Mouse (Mus musculus) embryonic facial prominence, embryonic 13.5 days (tissue): ENCODE data around the gene Gpr37l1. TPM values are rescaled to one million over a fixed set of nuclear protein-coding genes. Genes with fewer than 3 reads are reported as not detected.
A peak's percentile ranks its signal among the peaks of the same experiment; 100 is the strongest.

Source experiments
- ATAC-seq: fragments of 200-750 bp; cut with Nextera tagmentation; 2 replicates; pipeline ENCODE4 v1.8.0; 2017; ENCODE audit warnings: low read depth; ENCODE audit not compliant: insufficient number of reproducible peaks, insufficient read depth, low FRiP score, low TSS enrichment
- H3K27ac ChIP-seq: fragments of 300-500 bp; sonication (generic); 2 replicates; pipeline ENCODE4 v1.5.1; 2015; ENCODE audit warnings: moderate library complexity, mild to moderate bottlenecking, inconsistent platforms
- H3K27me3 ChIP-seq: fragments of 300-500 bp; sonication (generic); 2 replicates; pipeline ENCODE4 v1.6.1; 2015; ENCODE audit warnings: mild to moderate bottlenecking, inconsistent platforms
- H3K36me3 ChIP-seq: fragments of 300-500 bp; sonication (generic); 2 replicates; pipeline ENCODE4 v1.6.1; 2015; ENCODE audit warnings: mild to moderate bottlenecking, inconsistent platforms
- H3K4me1 ChIP-seq: fragments of 300-500 bp; sonication (generic); 2 replicates; pipeline ENCODE4 v1.6.1; 2015; ENCODE audit warnings: inconsistent platforms
- H3K4me2 ChIP-seq: fragments of 300-500 bp; sonication (generic); 2 replicates; pipeline ENCODE4 v1.6.1; 2015; ENCODE audit warnings: moderate library complexity, mild to moderate bottlenecking, inconsistent platforms
- H3K4me3 ChIP-seq: fragments of 300-500 bp; sonication (generic); 2 replicates; pipeline ENCODE4 v1.5.1; 2015; ENCODE audit warnings: mild to moderate bottlenecking, inconsistent platforms
- H3K9ac ChIP-seq: fragments of 300-500 bp; sonication (generic); 2 replicates; pipeline ENCODE4 v1.6.1; 2015; ENCODE audit warnings: mild to moderate bottlenecking, inconsistent platforms
- H3K9me3 ChIP-seq: fragments of 300-500 bp; sonication (generic); 2 replicates; pipeline ENCODE4 v1.6.1; 2016; ENCODE audit warnings: inconsistent platforms
- WGBS: fragments of 180-500 bp; shearing (Covaris S2); methylation state at CpG from one replicate; pipeline ENCODE4 v1.1.7; 2015; ENCODE audit warnings: mixed read lengths; 5-methylcytosine and 5-hydroxymethylcytosine counted together
- polyA plus RNA-seq: library from polyadenylated mRNA; unstranded; fragments of >200 nt; fragmentation: Nextera tagmentation; extraction: Ambion mirVana; gene quantifications from 2 replicates; pipeline ENCODE4 v1.2.1, GENCODE M21; 2015

Gene Gpr37l1
- polyA plus RNA-seq, 1 experiment from 2014 or later = not detected

DNA sequence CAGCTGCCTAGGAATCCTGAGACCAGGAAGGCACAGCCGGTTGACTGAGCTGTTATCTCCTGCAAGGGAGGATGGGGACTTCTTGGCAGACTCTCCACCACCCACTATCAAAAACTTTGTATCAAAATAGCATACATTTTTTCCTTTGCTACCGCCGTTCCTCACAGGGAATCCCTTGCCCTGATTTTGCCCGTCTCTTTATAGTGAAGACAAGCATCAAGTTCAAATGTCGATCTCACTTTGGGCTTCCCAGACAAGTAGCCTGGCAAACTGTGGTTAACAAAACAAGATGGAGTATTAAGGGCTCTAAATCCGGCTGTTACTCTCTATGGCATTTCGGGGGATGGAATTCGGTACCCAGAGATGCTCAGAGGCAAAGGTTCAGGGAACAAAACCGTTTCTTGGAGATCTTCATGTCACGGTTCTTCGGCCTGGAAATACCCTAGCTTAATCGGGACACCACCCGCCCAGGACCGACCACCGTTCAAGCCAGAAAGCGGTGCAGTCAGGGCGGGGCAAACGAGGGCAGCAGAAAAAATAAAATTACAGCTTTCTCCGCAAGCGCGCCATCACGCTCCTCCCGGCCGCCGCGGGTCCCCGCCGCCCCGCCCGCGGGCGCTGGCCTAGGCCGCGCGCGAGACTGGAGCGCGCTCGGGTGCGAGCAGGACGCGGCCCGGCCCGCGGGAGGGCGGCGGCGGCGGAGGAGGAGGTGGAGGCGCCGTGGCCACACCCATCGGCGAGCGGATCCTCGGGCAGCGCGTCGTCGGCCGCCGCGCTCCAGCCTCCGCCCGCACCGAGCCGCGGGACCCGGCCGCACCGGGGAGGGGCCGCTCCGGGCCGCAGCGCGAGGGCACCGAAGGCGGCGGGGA, 21.2 kb downstream of the Gpr37l1 start, which contains the start of gene Arl8a:
TSS of gene Arl8a (plus strand) at position 748 of the 869 bp plus-strand sequence.
- Histone ChIP-seq H3K9me3 (no peaks in the 10 kb centered on the region), H3K4me1 (peaks cover 35% of the 10 kb centered on the region), H3K9ac (peak within 1 kb of the TSS; percentile 93), H3K27me3 (0 out of 2 replicates have a peak, but pooled peaks cover 4% of the 10 kb centered on the region), H3K36me3 (peaks cover 4% of the 10 kb centered on the region), H3K4me2 (peak within 1 kb of the TSS; percentile 81), H3K4me3 (peak within 1 kb of the TSS; percentile 83), H3K27ac (peak within 1 kb of the TSS; percentile 94)
- under 1% methylated on average over 65 of the region's 78 CpGs for WGBS
- peak; percentile 70 for ATAC-seq

DNA sequence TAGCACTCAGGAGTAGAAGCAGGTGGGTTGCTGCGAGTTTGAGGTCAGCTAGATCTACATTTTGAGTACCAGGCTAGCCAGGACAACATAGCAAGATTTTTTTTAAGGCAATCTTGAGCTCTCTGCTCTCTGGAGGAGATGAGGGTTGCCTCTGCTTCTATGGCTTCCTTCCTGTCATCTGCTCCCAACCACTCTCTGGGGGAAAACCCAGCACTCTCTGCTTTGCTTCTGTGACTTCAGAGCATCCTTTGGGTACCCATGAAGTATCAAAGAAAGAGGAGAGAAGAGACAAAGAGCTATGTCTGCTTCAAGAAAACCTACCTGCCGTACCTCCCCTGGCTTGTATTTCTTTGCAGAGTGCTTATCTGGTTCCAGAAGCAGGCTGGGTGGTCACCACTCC, 23.5 kb downstream of the Gpr37l1 start:
- 81% methylated on average over 2 of the region's 2 CpGs for WGBS
- H3K4me3 ChIP-seq = no peak overlapping the region
- no peak overlapping the region for H3K9ac ChIP-seq
- H3K36me3 ChIP-seq = no peaks in the 10 kb centered on the region
- no peak overlapping the region for H3K27ac ChIP-seq
- H3K27me3 ChIP-seq = 0 out of 2 replicates have a peak, but pooled peaks cover 4% of the 10 kb centered on the region
- no peaks in the 10 kb centered on the region for H3K9me3 ChIP-seq
- ATAC-seq = no peak
- H3K4me2 ChIP-seq = no peak overlapping the region
- peaks cover 22% of the 10 kb centered on the region for H3K4me1 ChIP-seq

DNA sequence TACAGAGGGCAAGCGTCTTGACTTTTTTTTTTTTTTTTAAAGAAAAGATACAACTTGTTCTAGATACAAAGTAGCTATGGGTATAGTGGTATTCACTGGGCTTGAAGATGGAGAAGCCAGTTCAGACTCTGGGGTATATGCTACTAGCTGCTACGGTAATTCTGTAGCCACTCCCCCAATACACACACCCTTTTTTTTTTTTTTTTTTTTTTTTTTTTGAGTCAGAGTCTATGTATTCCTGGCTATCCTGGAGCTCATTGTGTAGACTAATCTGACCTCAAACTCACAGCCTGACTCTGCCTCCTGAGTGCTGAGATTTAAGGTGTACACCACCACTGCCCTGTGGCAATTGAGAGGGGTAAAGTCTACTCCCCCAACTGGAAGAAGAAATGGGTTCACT, 25.0 kb downstream of the Gpr37l1 start:
- no peak overlapping the region for H3K27ac ChIP-seq
- no peak overlapping the region for H3K4me3 ChIP-seq
- no peaks in the 10 kb centered on the region for H3K36me3 ChIP-seq
- no peaks in the 10 kb centered on the region for H3K9me3 ChIP-seq
- no peak for ATAC-seq
- H3K9ac ChIP-seq = no peak overlapping the region
- H3K4me2 ChIP-seq = no peak overlapping the region
- H3K4me1 ChIP-seq = peaks cover 10% of the 10 kb centered on the region; the same call in 1 of the 2 replicates
- H3K27me3 ChIP-seq = 0 out of 2 replicates have a peak, but pooled peaks cover 4% of the 10 kb centered on the region
- 71% methylated on average over 2 of the region's 2 CpGs for WGBS

DNA sequence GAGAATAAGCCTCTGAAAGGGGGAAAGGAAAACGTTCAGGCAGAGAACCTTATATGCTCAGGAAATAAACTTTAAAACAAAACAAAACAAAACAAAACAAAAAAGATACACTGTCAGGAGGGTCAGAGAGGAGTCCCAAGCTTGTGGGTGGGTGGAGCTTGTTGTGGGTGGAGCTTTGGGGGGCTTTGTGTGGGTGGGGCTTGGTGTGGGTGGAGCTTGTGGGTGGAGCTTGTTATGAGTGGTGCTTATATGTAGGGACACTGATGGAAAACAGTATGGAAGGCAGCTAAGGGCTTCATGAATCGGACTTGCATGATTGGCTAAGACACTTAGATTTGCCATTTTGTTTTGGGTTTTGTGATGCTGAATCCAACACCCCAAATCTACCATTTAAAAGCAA, 27.6 kb downstream of the Gpr37l1 start:
- WGBS = 62% methylated on average over 2 of the region's 2 CpGs
- Histone ChIP-seq H3K9me3 (no peaks in the 10 kb centered on the region), H3K9ac (no peak overlapping the region), H3K27me3 (0 out of 2 replicates have a peak, but pooled peaks cover 4% of the 10 kb centered on the region), H3K4me1 (no peaks in the 10 kb centered on the region), H3K4me2 (no peak overlapping the region), H3K27ac (no peak overlapping the region), H3K36me3 (no peaks in the 10 kb centered on the region), H3K4me3 (no peak overlapping the region)
- ATAC-seq = no peak

DNA sequence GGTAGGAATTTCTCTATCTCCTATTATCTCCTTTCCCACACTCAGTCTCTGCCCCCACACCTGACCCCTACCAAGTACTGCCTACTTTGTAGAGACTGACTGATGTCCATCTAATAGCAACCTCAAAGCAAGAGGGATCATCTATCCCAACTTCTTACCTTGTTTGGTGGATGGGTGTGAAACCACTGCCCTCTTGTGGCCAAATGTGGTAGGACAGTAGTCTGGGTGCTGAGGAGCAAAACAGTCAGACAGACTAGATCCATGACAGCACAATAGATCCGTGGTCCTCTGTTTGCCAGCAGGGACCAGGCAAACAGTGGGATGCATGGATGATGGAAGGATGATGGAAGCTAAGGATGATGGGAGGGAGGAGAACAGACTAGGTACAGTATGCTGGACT, 31.0 kb downstream of the Gpr37l1 start:
- Histone ChIP-seq H3K36me3 (no peaks in the 10 kb centered on the region), H3K9ac (no peak overlapping the region), H3K9me3 (no peaks in the 10 kb centered on the region), H3K27ac (no peak overlapping the region), H3K27me3 (no peaks in the 10 kb centered on the region), H3K4me1 (peaks cover 9% of the 10 kb centered on the region), H3K4me3 (no peak overlapping the region), H3K4me2 (no peak overlapping the region)
- 2% methylated on average over 1 of the region's 1 CpGs for WGBS
- ATAC-seq = no peak

DNA sequence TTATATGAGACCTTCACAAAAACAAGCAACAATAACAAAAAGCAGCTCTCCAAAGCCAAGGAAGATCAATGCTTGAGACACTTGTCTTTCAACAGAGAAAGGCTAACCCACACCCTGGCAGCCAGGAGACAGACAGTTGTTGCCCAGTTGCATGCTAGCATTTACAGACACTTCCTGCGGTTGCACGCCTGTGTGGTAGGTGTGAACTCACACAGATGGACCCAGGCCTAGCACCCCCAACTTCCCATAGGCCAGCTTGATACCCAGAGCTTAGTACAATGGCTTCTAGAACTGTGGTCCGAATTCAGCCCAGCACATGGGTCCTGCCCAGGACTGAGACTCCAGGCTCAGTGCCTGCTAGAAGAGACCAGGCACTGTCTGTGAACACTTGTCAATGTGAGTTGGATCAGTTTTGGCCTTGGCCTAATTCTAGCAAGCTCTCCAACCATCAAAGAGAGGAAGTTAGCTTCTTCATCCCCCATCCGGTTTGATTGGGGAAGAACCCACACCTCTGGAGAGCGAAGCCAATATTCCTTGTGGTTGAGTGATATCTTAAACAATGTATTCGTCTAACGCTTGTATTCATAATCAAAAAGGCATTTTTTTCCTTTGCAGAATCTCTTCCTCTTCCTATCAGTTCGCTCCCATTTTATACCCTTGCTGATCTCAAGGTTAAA, 32.2 kb downstream of the Gpr37l1 start:
- WGBS = 84% methylated on average over 8 of the region's 8 CpGs
- no peak overlapping the region for H3K4me2 ChIP-seq

DNA sequence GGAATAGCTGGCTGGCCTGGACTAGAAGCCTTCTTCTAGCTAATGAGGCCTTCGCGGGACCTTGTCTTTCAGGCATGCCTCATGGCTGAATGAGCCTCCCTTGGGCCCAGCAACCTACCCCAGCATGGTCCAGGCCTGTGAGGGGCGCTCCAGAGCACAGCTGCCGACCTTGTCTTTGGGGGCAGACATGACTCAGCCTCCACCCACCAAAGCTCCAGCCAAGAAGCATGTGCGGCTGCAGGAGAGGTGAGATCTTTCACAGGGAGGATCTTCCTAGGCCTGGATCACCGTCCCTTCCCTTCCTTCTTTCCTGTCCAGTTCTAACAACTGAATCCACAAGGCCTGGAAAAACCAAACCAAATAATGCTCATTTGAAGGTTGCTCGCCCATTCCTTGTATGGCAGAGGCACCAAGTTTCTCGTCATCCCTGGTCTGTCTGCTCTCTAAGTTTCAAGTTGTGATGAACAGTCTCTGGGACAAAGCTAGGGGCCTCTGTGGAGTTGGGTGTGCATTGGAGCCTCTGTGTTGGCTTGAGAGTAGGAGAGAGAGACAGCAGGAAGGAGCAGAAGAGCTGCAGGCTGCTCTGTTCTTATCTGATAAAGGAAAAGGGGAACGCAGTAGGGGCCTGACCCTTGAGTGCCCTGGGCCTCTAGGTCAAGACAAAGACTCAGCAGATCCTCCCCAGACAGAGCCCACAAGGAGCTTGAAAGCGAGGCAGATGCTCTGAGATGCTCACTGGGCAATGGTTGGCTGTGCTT, 33.6 kb downstream of the Gpr37l1 start:
- H3K4me2 ChIP-seq = no peak overlapping the region
- ATAC-seq = no peak
- H3K4me1 ChIP-seq = peaks cover 30% of the 10 kb centered on the region

More for the DNA sequence above, 32.2 kb downstream of the Gpr37l1 start:
- Histone ChIP-seq H3K4me1 (peaks cover 17% of the 10 kb centered on the region), H3K36me3 (no peaks in the 10 kb centered on the region), H3K9ac (no peak overlapping the region), H3K27ac (no peak overlapping the region), H3K4me3 (no peak overlapping the region), H3K9me3 (no peaks in the 10 kb centered on the region), H3K27me3 (no peaks in the 10 kb centered on the region)
- no peak for ATAC-seq

DNA sequence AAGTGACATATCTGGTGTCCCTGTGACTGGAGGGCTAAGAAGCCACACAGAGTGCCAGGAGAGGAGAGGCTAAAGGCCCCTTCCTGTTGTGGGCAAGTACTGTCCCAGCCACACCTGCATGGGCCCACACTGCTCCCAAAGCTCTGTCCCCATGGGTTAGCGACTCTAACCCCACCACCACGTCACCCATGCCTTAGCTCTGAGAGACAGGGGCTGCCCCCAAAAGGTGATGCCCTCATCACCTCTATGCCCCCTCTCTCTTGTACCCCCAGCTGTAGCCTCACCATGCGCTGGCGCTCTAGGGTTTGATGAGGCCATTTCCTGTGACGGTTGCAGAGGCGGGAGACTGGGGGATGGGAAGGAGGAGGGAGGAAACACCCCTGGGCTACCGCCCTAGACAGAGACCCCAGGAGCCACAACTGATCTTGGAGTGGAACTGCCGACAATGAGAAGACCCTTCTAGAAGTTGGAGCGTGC, 34.5 kb downstream of the Gpr37l1 start:
- Histone ChIP-seq H3K9me3 (no peaks in the 10 kb centered on the region), H3K4me3 (no peak overlapping the region), H3K27me3 (0 out of 2 replicates have a peak, but pooled peaks cover 6% of the 10 kb centered on the region), H3K27ac (no peak overlapping the region), H3K4me2 (no peak overlapping the region), H3K9ac (no peak overlapping the region), H3K36me3 (no peaks in the 10 kb centered on the region), H3K4me1 (peaks cover 39% of the 10 kb centered on the region)
- no peak for ATAC-seq
- 80% methylated on average over 9 of the region's 9 CpGs for WGBS

More for the DNA sequence above, 33.6 kb downstream of the Gpr37l1 start:
- Histone ChIP-seq H3K36me3 (no peaks in the 10 kb centered on the region), H3K27me3 (0 out of 2 replicates have a peak, but pooled peaks cover 6% of the 10 kb centered on the region), H3K27ac (no peak overlapping the region), H3K9me3 (no peaks in the 10 kb centered on the region), H3K4me3 (no peak overlapping the region), H3K9ac (no peak overlapping the region)
- WGBS = 82% methylated on average over 10 of the region's 10 CpGs

DNA sequence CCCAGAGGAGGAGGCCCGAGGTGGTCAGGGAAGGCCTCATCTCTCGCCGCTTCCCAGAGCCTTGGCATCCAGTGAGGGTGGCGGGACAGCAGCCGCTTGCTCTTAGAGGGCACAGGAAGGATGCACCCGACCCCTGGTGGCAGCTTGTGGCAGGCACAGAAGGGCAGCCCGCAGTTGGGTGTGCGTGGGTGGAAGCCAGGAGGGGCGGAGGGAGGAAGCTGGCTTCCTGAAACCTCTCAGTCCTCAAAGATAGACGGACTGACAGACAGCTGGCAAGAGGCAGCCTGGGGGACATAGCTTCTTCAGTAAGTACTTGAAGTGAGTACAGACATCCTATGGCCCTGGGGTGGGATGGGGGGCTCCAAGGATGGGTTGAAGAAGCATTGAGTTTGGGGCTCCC, 35.0 kb downstream of the Gpr37l1 start, which contains the start of gene Ptpn7:
TSS of gene Ptpn7 (plus strand) at position 228 of the 400 bp plus-strand sequence.
- peaks cover 44% of the 10 kb centered on the region for H3K4me1 ChIP-seq
- no peak for ATAC-seq
- H3K9ac ChIP-seq = no peak within 1 kb of the TSS; the same call in 1 of the 2 replicates
- H3K27ac ChIP-seq = peak within 1 kb of the TSS; percentile 28; the same call in 1 of the 2 replicates
- 42% methylated on average over 10 of the region's 10 CpGs for WGBS
- H3K4me2 ChIP-seq = no peak within 1 kb of the TSS
- H3K36me3 ChIP-seq = no peaks in the 10 kb centered on the region
- H3K27me3 ChIP-seq = 0 out of 2 replicates have a peak, but pooled peaks cover 6% of the 10 kb centered on the region
- H3K9me3 ChIP-seq = no peaks in the 10 kb centered on the region
- H3K4me3 ChIP-seq = no peak within 1 kb of the TSS

DNA sequence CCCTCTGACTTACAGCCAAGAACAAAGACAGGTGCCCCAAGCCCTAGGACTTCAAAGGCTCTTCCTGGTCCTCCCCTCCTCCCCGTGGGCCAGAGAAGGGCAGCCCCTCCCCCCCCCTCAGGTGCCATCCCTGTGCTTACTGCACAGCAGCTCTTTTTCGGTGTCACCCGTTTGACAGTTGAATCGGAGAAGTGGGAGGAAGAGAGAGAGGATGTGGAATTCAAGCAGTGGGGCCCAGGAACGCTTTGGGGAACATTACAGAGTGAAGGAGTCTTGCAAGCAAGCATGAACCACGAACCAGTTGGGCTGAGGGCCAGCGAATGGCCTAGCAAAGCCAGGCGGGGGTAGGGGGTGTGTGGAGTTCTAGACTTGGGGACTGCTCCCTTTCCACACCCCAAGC, 35.9 kb downstream of the Gpr37l1 start:
- peaks cover 53% of the 10 kb centered on the region for H3K4me1 ChIP-seq

DNA sequence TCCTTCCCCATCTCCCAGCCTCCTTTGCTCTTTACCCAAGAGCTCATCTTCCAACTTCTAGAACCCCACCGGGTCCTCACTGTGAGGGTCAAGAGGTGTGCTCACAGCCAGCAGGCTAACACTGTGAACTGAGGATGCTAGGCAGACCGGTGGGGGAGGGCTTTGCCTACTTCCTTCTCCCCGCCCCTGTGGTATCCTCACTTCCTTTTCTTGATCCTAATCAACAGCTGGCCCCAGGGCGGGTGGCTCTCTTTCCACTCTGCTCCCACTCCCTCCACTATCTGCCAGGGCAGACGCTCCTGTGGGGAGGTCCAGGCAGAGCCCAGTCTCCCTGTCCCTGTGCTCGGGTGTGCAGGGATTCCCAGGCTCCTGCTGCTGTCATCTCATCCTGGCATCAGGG, 36.4 kb downstream of the Gpr37l1 start:
- H3K4me2 ChIP-seq = no peak overlapping the region
- peaks cover 58% of the 10 kb centered on the region for H3K4me1 ChIP-seq
- WGBS = 26% methylated on average over 6 of the region's 6 CpGs
- no peak overlapping the region for H3K4me3 ChIP-seq
- no peak overlapping the region for H3K9ac ChIP-seq
- H3K36me3 ChIP-seq = no peaks in the 10 kb centered on the region
- no peak for ATAC-seq
- no peak overlapping the region for H3K27ac ChIP-seq
- 0 out of 2 replicates have a peak, but pooled peaks cover 6% of the 10 kb centered on the region for H3K27me3 ChIP-seq
- no peaks in the 10 kb centered on the region for H3K9me3 ChIP-seq

More for the DNA sequence above, 35.9 kb downstream of the Gpr37l1 start:
- WGBS = 53% methylated on average over 8 of the region's 8 CpGs
- Histone ChIP-seq H3K4me3 (no peak overlapping the region), H3K9me3 (no peaks in the 10 kb centered on the region), H3K27me3 (0 out of 2 replicates have a peak, but pooled peaks cover 6% of the 10 kb centered on the region), H3K4me2 (no peak overlapping the region), H3K9ac (no peak overlapping the region), H3K27ac (peak overlapping the region; percentile 28; the same call in 1 of the 2 replicates), H3K36me3 (no peaks in the 10 kb centered on the region)
- ATAC-seq = no peak
